Mouse (Mus musculus) lung, embryonic 15.5 days (tissue): ENCODE results near the gene Atxn2. TPM values are rescaled to one million over a fixed set of nuclear protein-coding genes. Genes with fewer than 3 reads are reported as not detected.

Experiments used
- ATAC-seq: fragments of 200-750 bp; cut with Nextera tagmentation; 2 replicates; pipeline ENCODE4 v1.8.0; 2017; ENCODE audit warnings: moderate number of reproducible peaks, borderline replicate concordance; ENCODE audit not compliant: low FRiP score, low TSS enrichment; ENCODE audit errors: extremely low read depth
- H3K27ac ChIP-seq: fragments of 300-500 bp; sonication (generic); 2 replicates; pipeline ENCODE4 v1.5.1; 2015; ENCODE audit warnings: moderate library complexity, mild to moderate bottlenecking, inconsistent platforms
- H3K27me3 ChIP-seq: fragments of 300-500 bp; sonication (generic); 2 replicates; pipeline ENCODE4 v1.6.1; 2015; ENCODE audit warnings: inconsistent platforms
- H3K36me3 ChIP-seq: fragments of 300-500 bp; sonication (generic); 2 replicates; pipeline ENCODE4 v1.6.1; 2015; ENCODE audit warnings: inconsistent platforms
- H3K4me1 ChIP-seq: fragments of 300-500 bp; sonication (generic); 2 replicates; pipeline ENCODE4 v1.6.1; 2015; ENCODE audit warnings: inconsistent platforms
- H3K4me2 ChIP-seq: fragments of 300-500 bp; sonication (generic); 2 replicates; pipeline ENCODE4 v1.6.1; 2015; ENCODE audit warnings: inconsistent platforms, mild to moderate bottlenecking, moderate library complexity
- H3K4me3 ChIP-seq: fragments of 300-500 bp; sonication (generic); 2 replicates; pipeline ENCODE4 v1.5.1; 2015; ENCODE audit warnings: mild to moderate bottlenecking, inconsistent platforms
- H3K9ac ChIP-seq: fragments of 300-500 bp; sonication (generic); 2 replicates; pipeline ENCODE4 v1.6.1; 2015; ENCODE audit warnings: inconsistent platforms
- H3K9me3 ChIP-seq: fragments of 300-500 bp; sonication (generic); 2 replicates; pipeline ENCODE4 v1.6.1; 2016; ENCODE audit warnings: inconsistent platforms
- WGBS: fragments of 180-500 bp; shearing (Covaris S2); methylation state at CpG from one replicate; pipeline ENCODE4 v1.1.7; 2015; 5-methylcytosine and 5-hydroxymethylcytosine counted together
- microRNA-seq: library from miRNA; unstranded; fragments of <30 nt; microRNA quantifications from one replicate; pipeline ENCODE4, GENCODE M21; 2016
- polyA plus RNA-seq: library from polyadenylated mRNA; unstranded; fragments of >200 nt; fragmentation: Nextera tagmentation; extraction: Ambion mirVana; gene quantifications from 2 replicates; pipeline ENCODE4 v1.2.1, GENCODE M21; 2015

Gene Atxn2
- polyA plus RNA-seq, 1 experiment from 2014 or later, result 60.8 TPM

DNA sequence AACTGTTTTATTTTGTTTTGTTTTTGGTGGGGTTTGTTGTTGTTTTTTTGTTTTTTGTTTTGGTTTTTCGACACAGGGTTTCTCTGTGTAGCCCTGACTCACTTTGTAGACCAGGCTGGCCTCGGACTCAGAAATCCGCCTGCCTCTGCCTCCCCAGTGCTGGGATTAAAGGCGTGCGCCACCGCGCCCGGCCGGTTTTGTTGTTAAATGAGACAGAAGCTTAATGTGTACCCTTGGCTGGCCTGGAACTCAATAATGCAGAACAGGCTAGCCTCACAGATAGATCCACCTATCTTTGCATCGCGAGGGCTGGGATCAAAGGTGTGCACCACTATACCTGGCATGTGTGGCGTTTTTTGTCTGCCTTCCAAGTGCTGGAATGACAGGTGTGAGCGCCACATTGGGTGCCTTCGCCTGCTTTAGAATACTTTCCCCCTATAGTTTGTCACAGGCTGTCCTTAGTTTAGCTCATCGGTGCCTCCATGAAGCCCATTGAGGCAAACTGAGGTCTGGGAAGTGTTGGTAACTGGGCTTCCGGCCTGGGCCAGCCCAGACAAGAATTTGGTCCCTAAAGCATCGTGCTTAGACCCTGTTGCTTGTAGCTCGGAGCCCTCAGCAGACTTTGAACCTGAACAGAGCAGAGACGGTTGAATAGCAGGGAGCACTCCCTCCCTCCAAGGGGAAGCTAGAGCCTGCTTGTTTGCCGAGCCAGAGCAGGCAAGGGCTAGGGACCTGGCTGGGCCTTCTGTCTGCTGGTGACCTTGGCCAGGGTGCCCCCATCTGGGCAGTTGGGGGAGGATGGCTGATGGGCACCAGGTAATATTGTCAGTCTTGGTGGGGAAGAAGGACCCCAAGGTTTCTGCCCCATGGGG, 138.6 kb downstream of the Atxn2 start:
- Histone ChIP-seq H3K4me1 (peaks cover 35% of the 10 kb centered on the region), H3K27ac (no peak overlapping the region), H3K9me3 (no peaks in the 10 kb centered on the region), H3K9ac (peak overlapping the region; percentile 71), H3K27me3 (no peaks in the 10 kb centered on the region), H3K4me2 (peak overlapping the region; percentile 90), H3K36me3 (peaks cover 22% of the 10 kb centered on the region), H3K4me3 (peak overlapping the region; percentile 92)
- 28% methylated on average over 20 of the region's 20 CpGs for whole genome bisulfite sequencing
- ATAC-seq, result no peak

DNA sequence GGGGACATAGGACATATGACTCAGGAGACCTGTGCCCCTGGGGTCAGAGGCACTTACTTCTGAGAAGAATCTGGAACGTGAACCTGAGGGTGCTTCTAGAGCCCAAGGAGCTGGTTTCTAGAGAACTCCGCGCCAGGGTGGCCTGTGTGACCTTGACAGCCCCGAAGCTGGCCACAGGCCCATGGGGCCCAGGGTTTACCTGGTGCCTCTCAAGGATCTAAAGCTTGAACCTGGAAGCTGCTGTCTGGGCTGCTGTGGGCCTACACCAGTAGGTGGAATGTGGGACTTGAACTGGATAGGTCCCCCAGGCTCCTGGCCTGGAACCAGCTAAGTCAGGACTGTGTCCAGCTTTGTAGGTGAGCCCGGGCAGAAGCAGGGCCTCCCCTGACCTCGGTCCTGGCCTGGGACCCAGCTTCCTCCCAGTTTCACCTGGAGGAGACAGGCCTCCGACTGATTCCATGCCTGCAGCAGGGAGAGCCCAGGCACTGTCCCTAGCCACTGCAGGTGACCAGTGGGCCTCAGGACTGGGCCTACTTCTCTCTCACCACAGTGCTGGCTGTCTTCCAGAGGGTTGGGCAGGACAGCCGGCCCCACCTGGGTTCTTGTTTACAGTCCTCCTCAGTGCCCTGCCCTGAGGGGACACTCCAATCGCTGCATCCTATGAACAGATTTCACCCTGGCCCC, 142.4 kb downstream of the Atxn2 start:
- H3K27me3 ChIP-seq, result no peaks in the 10 kb centered on the region
- peaks cover 27% of the 10 kb centered on the region for H3K4me1 ChIP-seq
- H3K9me3 ChIP-seq, result no peaks in the 10 kb centered on the region
- 77% methylated on average over 9 of the region's 9 CpGs for WGBS
- H3K9ac ChIP-seq, result no peak overlapping the region
- H3K27ac ChIP-seq, result peak overlapping the region; percentile 33; the same call in 1 of the 2 replicates
- no peak overlapping the region for H3K4me2 ChIP-seq
- ATAC-seq, result 0 out of 2 replicates have a peak, but pooled peaks have one; percentile 33
- peaks cover 22% of the 10 kb centered on the region for H3K36me3 ChIP-seq
- no peak overlapping the region for H3K4me3 ChIP-seq

DNA sequence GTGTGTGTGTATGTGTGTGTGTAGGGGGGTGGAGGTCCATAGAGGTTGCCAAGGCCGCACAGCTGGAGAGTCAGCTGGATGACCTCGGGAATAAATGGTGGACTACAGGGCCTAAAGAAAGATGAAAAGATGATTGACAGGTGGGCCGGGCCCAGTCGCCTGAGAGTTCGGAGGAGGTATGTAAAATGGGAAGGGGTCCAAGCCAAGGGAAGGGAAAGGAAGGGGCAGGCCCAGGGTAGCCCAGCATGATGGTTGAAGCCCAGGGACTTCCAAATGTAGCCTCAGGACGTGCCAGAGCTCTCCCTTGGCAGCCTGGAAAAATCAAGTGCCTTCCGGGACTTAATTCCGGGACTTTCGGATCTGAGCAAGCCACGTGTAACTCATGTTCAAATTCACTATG, 143.6 kb downstream of the Atxn2 start:
- no peak for ATAC-seq
- Histone ChIP-seq H3K4me2 (no peak overlapping the region), H3K4me1 (peaks cover 23% of the 10 kb centered on the region), H3K9me3 (no peaks in the 10 kb centered on the region), H3K4me3 (no peak overlapping the region), H3K36me3 (peaks cover 22% of the 10 kb centered on the region), H3K9ac (no peak overlapping the region), H3K27me3 (no peaks in the 10 kb centered on the region), H3K27ac (no peak overlapping the region)
- 75% methylated on average over 10 of the region's 10 CpGs for WGBS

DNA sequence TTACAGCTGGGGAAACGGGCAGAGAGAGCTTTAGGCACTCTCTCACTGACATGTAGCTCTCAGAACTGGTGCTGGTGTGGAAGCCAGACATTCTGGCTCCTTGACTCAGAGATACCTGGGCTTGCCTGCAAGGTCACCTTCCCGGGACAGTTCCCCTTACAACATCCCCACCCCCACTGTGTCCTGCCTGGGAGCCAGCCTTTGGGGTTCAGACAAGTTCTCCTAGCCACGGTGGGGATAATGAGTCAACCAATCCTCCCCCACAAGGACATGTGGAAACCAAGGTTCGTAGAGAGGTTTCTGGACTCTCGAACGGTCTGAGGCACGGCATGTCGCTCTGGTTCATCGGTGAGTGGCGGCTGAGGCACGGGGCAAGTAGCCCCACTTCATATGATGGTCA, 145.6 kb downstream of the Atxn2 start:
- no peak overlapping the region for H3K27ac ChIP-seq

DNA sequence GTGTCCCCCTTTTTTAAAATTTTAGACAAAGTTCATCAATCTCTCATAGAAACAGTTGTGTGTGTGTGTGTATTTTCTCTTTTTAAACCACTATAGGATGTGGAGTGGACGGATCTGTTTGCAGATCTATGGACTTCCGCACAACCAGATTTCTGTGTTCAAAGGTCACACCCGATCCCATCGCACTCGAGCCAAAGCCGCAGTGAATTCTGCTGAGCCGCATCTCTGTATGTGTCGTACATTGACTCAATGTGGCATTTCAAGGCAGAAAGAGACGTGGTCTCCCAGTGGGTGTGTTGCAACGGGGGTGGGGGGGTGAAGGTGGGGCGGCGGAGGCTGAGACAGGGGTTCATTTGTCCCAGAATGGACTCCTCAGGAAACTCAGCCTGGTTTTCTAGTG, 147.3 kb downstream of the Atxn2 start:
- no peaks in the 10 kb centered on the region for H3K9me3 ChIP-seq
- 86% methylated on average over 12 of the region's 12 CpGs for WGBS

More for the DNA sequence above, 145.6 kb downstream of the Atxn2 start:
- 80% methylated on average over 11 of the region's 11 CpGs for WGBS
- Histone ChIP-seq H3K4me3 (no peak overlapping the region), H3K27me3 (no peaks in the 10 kb centered on the region), H3K36me3 (peaks cover 20% of the 10 kb centered on the region), H3K4me2 (no peak overlapping the region), H3K9ac (no peak overlapping the region), H3K9me3 (no peaks in the 10 kb centered on the region), H3K4me1 (0 out of 2 replicates have a peak, but pooled peaks cover 10% of the 10 kb centered on the region)
- ATAC-seq, result no peak

GRCm38 (mm10) chr5:121861964-121862363, 150.8 kb downstream of the Atxn2 start:
- no peaks in the 10 kb centered on the region for H3K27me3 ChIP-seq
- no peaks in the 10 kb centered on the region for H3K4me1 ChIP-seq
- no peaks in the 10 kb centered on the region for H3K36me3 ChIP-seq
- H3K9ac ChIP-seq, result no peak overlapping the region
- H3K4me2 ChIP-seq, result no peak overlapping the region
- 37% methylated on average over 5 of the region's 5 CpGs for WGBS
- no peak overlapping the region for H3K27ac ChIP-seq
- H3K4me3 ChIP-seq, result no peak overlapping the region
- no peaks in the 10 kb centered on the region for H3K9me3 ChIP-seq
- no peak for ATAC-seq

More for the DNA sequence above, 147.3 kb downstream of the Atxn2 start:
- Histone ChIP-seq H3K4me1 (0 out of 2 replicates have a peak, but pooled peaks cover 8% of the 10 kb centered on the region), H3K4me2 (no peak overlapping the region), H3K27me3 (no peaks in the 10 kb centered on the region), H3K9ac (no peak overlapping the region), H3K27ac (no peak overlapping the region), H3K36me3 (peaks cover 3% of the 10 kb centered on the region), H3K4me3 (no peak overlapping the region)
- no peak for ATAC-seq

- 9% methylated on average over 5 of the region's 11 CpGs for WGBS
- H3K27ac ChIP-seq, result no peak overlapping the region
- H3K4me2 ChIP-seq, result peak overlapping the region; percentile 46
- H3K27me3 ChIP-seq, result no peaks in the 10 kb centered on the region
- H3K4me3 ChIP-seq, result 0 out of 2 replicates have a peak overlapping the region, but pooled peaks have one; percentile 12
- peak; percentile 16; the same call in 1 of the 2 replicates for ATAC-seq
- H3K9ac ChIP-seq, result no peak overlapping the region
- H3K9me3 ChIP-seq, result no peaks in the 10 kb centered on the region
- no peaks in the 10 kb centered on the region for H3K36me3 ChIP-seq
- H3K4me1 ChIP-seq, result no peaks in the 10 kb centered on the region
These were observed 153.2 kb downstream of the Atxn2 start for GRCm38 (mm10) chr5:121864330-121864729.

Small RNA genes within 50 kb of the gene (microRNA-seq; reads per million reads assigned to microRNA genes)
- not detected for gene Mir7031

Other genes starting within 250 kb of the Atxn2 start
- not detected in 2 replicates for gene Adam1b, start 207.9 kb upstream of the Atxn2 start, polyA plus RNA-seq
- gene Adam1a, start 165.9 kb upstream of the Atxn2 start, polyA plus RNA-seq, result 1.1 and 1.5 TPM in 2 replicates
- not detected in 2 replicates for gene Gm42878, start 165.9 kb upstream of the Atxn2 start, polyA plus RNA-seq
- gene Mapkapk5, start 165.4 kb upstream of the Atxn2 start, polyA plus RNA-seq, result 48.2 and 49.2 TPM in 2 replicates
- gene Aldh2, start 117.5 kb upstream of the Atxn2 start, polyA plus RNA-seq, result 319 and 330 TPM in 2 replicates
- gene Acad12, start 92.4 kb upstream of the Atxn2 start, polyA plus RNA-seq, result 2.5 and 2.9 TPM in 2 replicates
- 2.8 and 3.0 TPM in 2 replicates for gene Acad10, start 50.8 kb upstream of the Atxn2 start, polyA plus RNA-seq
- gene Brap, start 50.8 kb upstream of the Atxn2 start, polyA plus RNA-seq, result 38.4 and 41.4 TPM in 2 replicates
- gene Sh2b3, start 126.3 kb downstream of the Atxn2 start, polyA plus RNA-seq, result 20.5 and 21.2 TPM in 2 replicates
- 27.2 and 27.5 TPM in 2 replicates for gene Pheta1, start 137.6 kb downstream of the Atxn2 start, polyA plus RNA-seq